In genomic region chr1:109512632-109513259, GRCm38 (mm10) we compare ENCODE assay signal across 13 mouse cellular contexts.
DNase-seq lines count a peak whose midpoint lies in the region; ATAC-seq and TF ChIP-seq lines count a peak whose summit lies in the region.
"Had no signal": no experiment of that assay in that cellular context is flagged by ENCODE, and none has a peak within 500 bp of the region (broad histone marks: within the 10 kb centered on the region; RNA-seq: fewer than 3 reads in every experiment).

No protein-coding gene starts in this region.

- no peaks in the 10 kb centered on the region for H3K4me1 ChIP-seq in midbrain, postnatal 0 days (ENCODE audit: insufficient read depth, low read length)
- no peaks in the 10 kb centered on the region for H3K4me1 ChIP-seq in midbrain, embryonic 16.5 days (ENCODE audit: control insufficient read depth, insufficient read depth, low read length)
- H3K4me1 ChIP-seq: neural tube, embryonic 13.5 days had no signal

- 84% methylated on average over 1 of the region's 1 CpGs for WGBS in midbrain, postnatal 0 days
- WGBS in midbrain, embryonic 16.5 days, result 90% methylated on average over 1 of the region's 1 CpGs

- no peak overlapping the region for H3K9ac ChIP-seq in midbrain, postnatal 0 days (replicated peaks; ENCODE audit: low read length, poor library complexity, severe bottlenecking)
- no peak overlapping the region for H3K9ac ChIP-seq in midbrain, embryonic 16.5 days (ENCODE audit: low read depth, low read length)
- H3K9ac ChIP-seq: liver, embryonic 14.5 days; neural tube, embryonic 13.5 days had no signal

- H3K27me3 ChIP-seq in midbrain, postnatal 0 days (ENCODE audit: insufficient read depth, low read length), result no peaks in the 10 kb centered on the region
- H3K27me3 ChIP-seq in midbrain, embryonic 16.5 days (ENCODE audit: control insufficient read depth, insufficient read depth, low read depth, low read length), result no peaks in the 10 kb centered on the region
- H3K27me3 ChIP-seq: neural tube, embryonic 13.5 days had no signal

- no peaks in the 10 kb centered on the region for H3K36me3 ChIP-seq in midbrain, postnatal 0 days (ENCODE audit: insufficient read depth, low read length)
- no peaks in the 10 kb centered on the region for H3K36me3 ChIP-seq in midbrain, embryonic 16.5 days (ENCODE audit: control insufficient read depth, insufficient read depth, low read length)
- H3K36me3 ChIP-seq: neural tube, embryonic 13.5 days had no signal

- no peak overlapping the region for H3K27ac ChIP-seq in midbrain, postnatal 0 days (ENCODE audit: low read depth, low read length)
- H3K27ac ChIP-seq in midbrain, embryonic 16.5 days (ENCODE audit: low read length), result no peak overlapping the region
- H3K27ac ChIP-seq in gastrocnemius, adult 2 months, result no peak overlapping the region
- H3K27ac ChIP-seq: liver, embryonic 14.5 days; neural tube, embryonic 13.5 days had no signal

- no peak overlapping the region for H3K4me2 ChIP-seq in midbrain, postnatal 0 days (ENCODE audit: low read depth, low read length, poor library complexity, severe bottlenecking)
- H3K4me2 ChIP-seq in midbrain, embryonic 16.5 days (ENCODE audit: low read length), result no peak overlapping the region
- H3K4me2 ChIP-seq: neural tube, embryonic 13.5 days had no signal

- intact Hi-C loops in gastrocnemius, adult 2 months (cut with DNase I), result no loop called here

- no peak overlapping the region for H3K4me3 ChIP-seq in midbrain, postnatal 0 days (ENCODE audit: low read depth, low read length)
- no peak overlapping the region for H3K4me3 ChIP-seq in midbrain, embryonic 16.5 days (ENCODE audit: low read depth, low read length)
- no peak overlapping the region for H3K4me3 ChIP-seq in gastrocnemius, adult 2 months
- H3K4me3 ChIP-seq: neural tube, embryonic 13.5 days had no signal

- no peak for DNase-seq in frontal cortex, postnatal 10 days (ENCODE audit: low spot score in 2 of 2)
- peak; percentile 69 for DNase-seq in midbrain, postnatal 0 days (ENCODE audit: low spot score)
- peak; percentile 7 for DNase-seq in layer of hippocampus, adult 9-11 months
- peak; percentile 65 for DNase-seq in telencephalon, adult 2 months (ENCODE audit: low read depth, low spot score)
- DNase-seq in gastrocnemius, adult 2 months, result no peak
- DNase-seq: gastrocnemius, postnatal 14 days; kidney, adult 8-10 months; kidney, postnatal 4 days; lung, postnatal 14 days had no signal

- no peak for TF ChIP-seq CTCF in midbrain, postnatal 0 days (IDR thresholded peaks at IDR 0.05)
- TF ChIP-seq CTCF in gastrocnemius, adult 2 months (IDR thresholded peaks at IDR 0.05), result no peak

- ATAC-seq in frontal cortex, adult (ENCODE audit: low TSS enrichment), result peak; percentile 96
- ATAC-seq in midbrain, postnatal 0 days (ENCODE audit: low FRiP score), result no peak
- no peak for ATAC-seq in midbrain, embryonic 16.5 days

- H3K9me3 ChIP-seq in midbrain, postnatal 0 days (ENCODE audit: low read length), result no peaks in the 10 kb centered on the region
- H3K9me3 ChIP-seq in midbrain, embryonic 16.5 days (replicated peaks; ENCODE audit: control insufficient read depth, low read length, poor library complexity, severe bottlenecking), result no peaks in the 10 kb centered on the region
- H3K9me3 ChIP-seq: neural tube, embryonic 13.5 days had no signal

Comparison
In these comparisons a context has a peak if more than half of its experiments do, and no peak if none do; other contexts are left out.
1. DNase-seq: peak in midbrain, postnatal 0 days (single experiment), layer of hippocampus, adult 9-11 months (single experiment) and telencephalon, adult 2 months (single experiment); none in frontal cortex, postnatal 10 days (0 of 2) and gastrocnemius, adult 2 months (single experiment).